Mouse (Mus musculus): Measurements from ENCODE around the gene Cpn1.
"Not testable (repeated sequence)": the region's sequence is repeated elsewhere in the genome, so short reads cannot be mapped to it uniquely, and the experiment has no call there.

Gene Cpn1

GRCm38 (mm10) chr19:43981992-43982391 lies 4.4 kb downstream of the Cpn1 start:
- no peak for DNase-seq (ENCODE audit: low spot score)

GRCm38 (mm10) chr19:43980711-43981110 lies 5.6 kb downstream of the Cpn1 start:
- no peak for DNase-seq (ENCODE audit: low spot score)

DNA sequence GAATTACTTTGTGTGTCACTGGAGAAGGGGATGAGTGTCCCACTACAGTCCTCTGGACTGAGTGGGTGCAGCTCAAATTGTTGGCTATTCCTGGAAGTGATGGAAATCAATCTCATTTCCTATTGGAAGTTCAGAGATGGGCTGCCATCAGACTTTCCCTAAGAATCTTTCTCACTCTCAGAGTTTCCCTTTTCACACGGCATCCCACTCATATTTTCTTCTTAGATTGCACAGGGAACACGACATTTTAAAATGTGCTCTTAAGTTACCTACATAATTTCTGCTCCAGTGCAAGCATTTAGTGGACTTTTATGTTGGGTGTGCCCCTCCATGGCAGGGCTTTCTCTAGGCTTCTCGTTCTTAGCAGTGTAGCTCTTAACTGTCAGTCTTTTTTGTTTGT lies 8.6 kb downstream of the Cpn1 start:
- DNase-seq (ENCODE audit: low spot score), result no peak

GRCm38 (mm10) chr19:43976661-43977060 lies 9.7 kb downstream of the Cpn1 start:
- DNase-seq (ENCODE audit: low spot score), result no peak

- DNase-seq (ENCODE audit: low spot score), result no peak
Measured at GRCm38 (mm10) chr19:43974221-43974620, 12.1 kb downstream of the Cpn1 start.

DNA sequence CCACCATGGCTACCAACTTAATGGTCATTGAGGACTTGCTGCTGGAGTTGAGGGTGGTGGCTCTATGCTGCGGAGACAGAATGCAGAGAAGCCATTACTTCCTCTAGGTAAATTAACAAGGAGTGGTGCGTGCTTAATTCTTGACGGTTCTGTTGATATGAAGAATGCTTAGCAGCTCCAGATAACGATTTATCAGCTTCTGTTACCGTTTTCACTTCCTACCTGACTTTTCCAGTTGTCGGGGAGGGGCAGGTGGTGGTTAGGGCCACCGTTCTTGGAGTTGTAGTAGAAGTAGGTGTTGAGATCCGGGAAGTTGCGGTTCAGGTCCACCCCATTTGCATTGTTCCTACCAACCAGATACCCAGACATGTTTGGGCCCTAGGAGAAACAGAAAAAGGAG lies 12.6 kb downstream of the Cpn1 start:
- DNase-seq (ENCODE audit: low spot score), result no peak

DNA sequence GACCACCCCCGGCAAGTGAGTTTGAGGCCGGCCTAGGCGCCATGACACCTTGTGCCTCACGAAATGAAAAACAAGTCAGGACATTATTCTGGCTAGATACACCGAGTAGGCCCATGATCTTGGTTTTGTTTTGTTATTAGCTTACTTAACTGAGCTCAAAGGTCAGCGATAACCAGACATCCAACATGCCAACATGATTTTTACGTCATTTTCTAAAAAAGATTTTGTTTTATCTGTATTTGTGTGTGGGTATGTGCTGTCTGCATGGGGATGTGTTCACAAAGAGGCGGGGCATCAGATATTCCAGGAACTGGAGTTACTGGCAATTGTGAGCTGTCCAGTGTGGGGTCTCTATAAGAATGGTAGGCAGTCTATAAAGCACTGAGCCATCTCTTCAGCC lies 14.2 kb downstream of the Cpn1 start:
- no peak for DNase-seq (ENCODE audit: low spot score)

DNA sequence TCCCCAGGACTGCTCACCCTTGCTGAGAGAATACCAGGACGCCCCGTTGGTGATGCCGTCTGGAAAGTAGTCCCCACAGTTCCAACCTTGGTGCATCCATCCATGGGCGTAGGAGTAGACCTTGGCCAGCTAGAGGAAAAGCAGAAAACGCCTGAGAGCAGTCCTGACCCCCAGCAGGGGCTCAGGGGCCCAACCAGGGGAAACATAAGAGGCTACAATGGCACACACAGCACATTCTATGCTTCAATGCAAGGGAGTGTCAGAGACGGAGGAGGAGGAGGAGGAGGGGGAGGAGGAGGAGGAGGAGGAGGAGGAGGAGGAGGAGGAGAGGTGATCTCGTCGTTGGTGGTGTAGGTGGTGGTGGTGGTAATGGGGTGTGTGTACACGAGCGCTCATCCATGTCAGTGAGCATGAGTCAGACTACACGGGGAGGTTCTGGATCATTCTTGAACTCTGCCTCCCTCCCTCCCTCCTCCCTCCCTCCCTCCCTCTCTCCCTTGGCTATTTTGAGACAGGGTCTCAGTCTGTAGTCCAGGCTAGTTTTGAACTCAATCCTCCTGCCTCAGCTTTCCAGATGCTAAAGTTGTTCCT lies 17.8 kb downstream of the Cpn1 start:
- no peak for DNase-seq (ENCODE audit: low spot score)

GRCm38 (mm10) chr19:43966481-43966880 lies 19.9 kb downstream of the Cpn1 start:
- no peak for DNase-seq (ENCODE audit: low spot score)

DNA sequence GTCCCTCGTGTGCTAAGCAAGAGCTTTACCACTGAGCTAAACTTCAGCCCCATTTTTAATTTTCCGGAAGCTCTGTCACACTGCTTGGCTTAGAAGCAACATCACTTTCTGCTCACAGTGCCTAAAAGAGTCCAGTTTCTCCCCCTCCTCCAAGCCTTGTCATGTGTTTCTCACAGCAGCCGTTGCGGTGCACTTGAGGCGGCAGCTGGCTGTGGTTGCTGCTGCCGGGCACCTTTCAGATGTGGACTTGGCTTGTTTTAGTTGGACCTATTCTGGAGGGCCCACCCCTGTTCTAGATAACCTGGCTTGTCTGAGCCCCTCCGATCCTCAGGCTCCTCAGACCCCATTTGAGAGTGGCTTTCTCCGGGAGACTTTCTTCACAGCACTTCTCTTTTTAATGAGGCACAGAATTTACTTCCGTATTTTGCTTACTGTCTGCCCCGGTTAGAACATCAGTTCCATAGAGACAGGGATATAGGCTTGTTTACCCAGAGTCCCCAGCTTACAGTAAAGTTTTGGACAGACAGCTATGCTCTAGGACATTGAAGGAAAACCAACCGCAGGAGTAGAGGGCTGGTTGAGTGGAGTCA lies 20.8 kb downstream of the Cpn1 start:
- no peak for DNase-seq (ENCODE audit: low spot score)

- DNase-seq (ENCODE audit: low spot score), result no peak
Measured at GRCm38 (mm10) chr19:43962795-43963194, 23.6 kb downstream of the Cpn1 start.

DNA sequence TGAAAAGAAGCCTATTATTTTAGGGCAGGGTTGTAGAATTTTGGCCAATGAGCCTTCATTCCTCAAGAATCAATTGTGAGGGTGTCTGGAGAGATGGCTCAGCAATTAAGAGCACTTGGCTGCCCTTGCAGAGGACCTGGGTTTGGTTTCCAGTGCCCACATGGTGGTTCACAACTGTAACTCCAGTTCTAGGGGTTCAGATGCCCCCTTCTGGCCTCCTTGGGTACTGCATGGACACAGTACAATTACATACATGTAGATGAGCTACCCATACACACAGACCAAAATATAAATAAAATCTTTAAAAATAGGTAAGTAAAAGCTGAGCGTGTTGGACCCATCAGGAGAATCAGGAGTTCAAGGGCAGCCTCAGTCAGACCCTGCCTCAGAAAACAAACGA lies 25.2 kb downstream of the Cpn1 start:
- DNase-seq (ENCODE audit: low spot score), result no peak

GRCm38 (mm10) chr19:43960014-43960413 lies 26.3 kb downstream of the Cpn1 start:
- no peak for DNase-seq (ENCODE audit: low spot score)

- DNase-seq (ENCODE audit: low spot score), result peak; percentile 69
Measured at GRCm38 (mm10) chr19:43959162-43959561, 27.2 kb downstream of the Cpn1 start.

- no peak for DNase-seq (ENCODE audit: low spot score)
Measured at GRCm38 (mm10) chr19:43957881-43958280, 28.5 kb downstream of the Cpn1 start.

GRCm38 (mm10) chr19:43957402-43957801 lies 29.0 kb downstream of the Cpn1 start:
- DNase-seq (ENCODE audit: low spot score), result no peak

DNA sequence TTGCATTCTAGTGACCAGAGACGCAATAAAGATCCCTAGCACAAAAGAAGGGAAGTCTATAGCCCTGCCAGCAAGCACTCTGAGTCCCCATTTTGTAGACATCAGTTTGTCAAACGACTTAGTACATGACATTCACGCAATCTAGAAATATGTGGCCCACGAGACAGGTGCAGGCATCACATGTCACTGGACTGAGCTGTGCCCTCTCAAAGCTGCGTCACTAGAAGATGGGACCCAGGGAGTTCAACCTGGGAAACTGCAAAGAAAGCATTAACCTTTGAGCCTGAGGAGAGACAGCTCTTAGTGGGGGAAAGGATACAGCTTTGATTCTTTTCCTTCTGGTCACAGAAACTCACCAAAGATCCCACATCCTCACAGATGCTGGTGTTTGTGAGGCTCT lies 31.1 kb downstream of the Cpn1 start:
- DNase-seq (ENCODE audit: low spot score), result no peak

- no peak for DNase-seq (ENCODE audit: low spot score)
Measured at GRCm38 (mm10) chr19:43954864-43955263, 31.5 kb downstream of the Cpn1 start.

GRCm38 (mm10) chr19:43952936-43953335 lies 33.4 kb downstream of the Cpn1 start:
- DNase-seq (ENCODE audit: low spot score), result not testable (repeated sequence)

DNA sequence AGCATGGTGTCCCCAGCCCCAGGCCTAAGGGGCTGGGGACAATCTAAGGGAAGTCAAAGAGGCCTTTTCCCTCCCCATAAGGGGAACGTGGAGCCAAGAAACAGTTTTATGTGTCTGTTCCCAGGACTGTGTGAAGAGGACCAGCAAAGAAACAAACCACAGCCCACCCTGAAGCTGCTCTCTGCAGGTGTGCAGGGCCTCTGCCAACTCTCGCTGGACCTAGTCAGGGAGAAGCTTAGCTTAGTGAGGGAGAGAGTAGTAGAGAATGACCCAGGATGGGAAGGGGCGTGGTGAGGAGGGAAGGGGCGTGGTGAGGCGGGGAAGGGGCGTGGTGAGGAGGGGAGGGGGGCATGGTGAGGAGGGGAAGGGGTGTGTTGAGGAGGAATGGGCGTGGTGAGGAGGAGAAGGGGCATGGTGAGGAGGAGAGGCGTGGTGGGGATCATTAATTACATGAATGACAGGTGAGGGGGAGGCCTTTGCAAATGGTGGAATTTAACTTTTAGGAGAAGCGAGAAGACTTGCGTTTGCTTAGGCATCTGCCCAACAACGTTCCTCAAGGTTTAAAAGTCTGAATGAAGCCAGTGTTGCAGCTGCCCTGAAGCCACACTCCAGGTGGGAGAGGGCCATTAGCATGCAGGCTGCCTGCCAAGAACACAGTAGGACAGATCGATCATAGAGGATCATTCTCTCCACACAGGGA lies 37.1 kb downstream of the Cpn1 start:
- no peak for DNase-seq (ENCODE audit: low spot score)

DNA sequence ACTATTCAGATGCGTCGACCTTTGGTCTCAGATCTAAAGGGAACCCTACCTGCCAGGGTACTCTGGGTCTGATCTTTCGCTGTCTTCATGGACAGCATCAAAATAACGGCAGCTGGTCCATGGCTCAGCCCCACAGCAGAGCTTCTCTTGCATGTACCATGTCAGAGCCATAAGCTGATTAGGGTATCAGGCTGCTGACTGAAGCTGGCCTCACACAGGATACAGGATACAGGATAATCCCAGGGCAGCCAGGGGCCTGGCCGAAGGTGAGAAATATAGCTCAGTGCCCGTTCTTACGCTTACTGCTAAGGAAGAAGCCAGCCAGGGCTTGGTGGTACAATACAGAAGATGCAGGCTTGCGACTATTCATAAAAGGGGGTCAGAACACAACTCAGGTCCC lies 41.8 kb downstream of the Cpn1 start:
- no peak for DNase-seq (ENCODE audit: low spot score)

GRCm38 (mm10) chr19:43943076-43943475 lies 43.3 kb downstream of the Cpn1 start:
- no peak for DNase-seq (ENCODE audit: low spot score)

DNA sequence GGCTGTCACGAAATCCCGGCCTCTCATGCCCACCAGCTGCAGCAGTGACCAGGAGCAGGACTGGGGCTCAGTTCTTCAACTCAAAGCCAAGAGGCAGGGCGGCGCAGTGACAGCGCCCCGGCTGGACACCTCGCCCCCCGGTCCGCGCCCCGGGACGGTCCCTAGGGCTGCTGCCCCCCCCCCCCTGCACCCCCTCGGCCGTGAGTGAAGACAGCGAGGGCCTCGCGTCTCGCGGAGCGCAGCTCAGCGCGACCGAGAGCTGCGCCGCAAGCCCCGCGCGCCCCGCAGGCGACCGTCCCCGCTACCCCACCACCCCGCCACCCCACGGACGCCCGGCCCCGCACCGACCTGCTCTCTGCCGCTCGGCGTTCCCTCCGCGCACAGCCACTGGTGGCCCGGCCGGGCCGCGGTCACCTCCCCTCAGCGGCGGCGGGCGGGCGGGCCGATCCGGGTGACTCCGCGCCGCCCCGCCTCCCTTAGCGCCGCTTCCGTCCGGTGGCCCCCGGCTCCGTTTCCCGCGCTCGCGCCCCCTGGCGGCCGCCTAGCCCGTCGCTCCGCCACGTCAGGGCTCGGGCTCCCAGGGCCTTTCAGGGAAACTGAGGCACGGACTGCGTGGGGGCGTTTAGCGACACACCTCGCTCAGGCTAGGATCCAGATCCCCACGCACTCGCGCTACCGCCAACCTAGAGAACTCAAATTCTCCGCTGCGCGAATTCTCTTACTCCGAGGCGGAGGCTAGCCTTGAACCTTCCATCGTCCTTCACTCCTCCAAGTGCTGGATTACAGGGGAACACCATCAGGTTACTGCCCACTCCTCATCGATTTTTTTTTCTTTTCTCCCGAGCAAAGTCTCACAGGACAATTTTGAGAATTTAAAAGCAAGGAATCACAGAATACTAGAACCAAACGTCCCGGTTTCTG lies 46.3 kb downstream of the Cpn1 start, which contains the start of gene Dnmbp:
Gene Dnmbp (minus strand): TSS at position 423 of the 921 bp plus-strand sequence.
- peak; percentile 81 for DNase-seq (ENCODE audit: low spot score)
